Mouse (Mus musculus) urinary bladder, postnatal 10 days (tissue): ENCODE measurements around the gene F12.
"Not testable (repeated sequence)": the region's sequence is repeated elsewhere in the genome, so short reads cannot be mapped to it uniquely, and the experiment has no call there.

Source experiments
- DNase-seq: peaks from one replicate; pipeline ENCODE4 v3.0.0; 2022; ENCODE audit warnings: low spot score

F12 gene

GRCm38 (mm10) chr13:55449679-55450441 is 23.3 kb upstream of the F12 start:
- no peak for DNase-seq

- no peak for DNase-seq
These were observed 22.6 kb upstream of the F12 start for GRCm38 (mm10) chr13:55449205-55449604.

- DNase-seq, result no peak
These were observed 21.5 kb upstream of the F12 start for GRCm38 (mm10) chr13:55448131-55448530.

- DNase-seq, result no peak
These were observed 20.9 kb upstream of the F12 start for GRCm38 (mm10) chr13:55447543-55447943.

GRCm38 (mm10) chr13:55446483-55447105 is 20.0 kb upstream of the F12 start:
- no peak for DNase-seq

GRCm38 (mm10) chr13:55445361-55446091 is 18.9 kb upstream of the F12 start:
- no peak for DNase-seq

GRCm38 (mm10) chr13:55444937-55445315 is 18.3 kb upstream of the F12 start, which contains the start of gene Grk6:
Grk6 (plus strand) TSS chr13:55445072.
- peak; percentile 97 for DNase-seq

- DNase-seq, result no peak
These were observed 17.8 kb upstream of the F12 start for GRCm38 (mm10) chr13:55444286-55444936.

GRCm38 (mm10) chr13:55443799-55444285 is 17.2 kb upstream of the F12 start:
- DNase-seq, result no peak

GRCm38 (mm10) chr13:55437111-55437629 is 10.6 kb upstream of the F12 start:
- DNase-seq, result not testable (repeated sequence)

GRCm38 (mm10) chr13:55431889-55432685 is 5.5 kb upstream of the F12 start:
- no peak for DNase-seq

GRCm38 (mm10) chr13:55430566-55430965 is 4.0 kb upstream of the F12 start:
- DNase-seq, result no peak

GRCm38 (mm10) chr13:55429226-55429888 is 2.8 kb upstream of the F12 start:
- no peak for DNase-seq

- DNase-seq, result no peak
These were observed 5.4 kb downstream of the F12 start for GRCm38 (mm10) chr13:55420933-55421800.

- no peak for DNase-seq
These were observed 6.3 kb downstream of the F12 start for GRCm38 (mm10) chr13:55420018-55420932.

- no peak for DNase-seq
These were observed 7.5 kb downstream of the F12 start for GRCm38 (mm10) chr13:55419142-55419541.

GRCm38 (mm10) chr13:55418004-55418403 is 8.6 kb downstream of the F12 start:
- peak; percentile 68 for DNase-seq

GRCm38 (mm10) chr13:55414743-55415380 is 11.7 kb downstream of the F12 start, which contains the start of gene Pfn3:
Pfn3 (minus strand) TSS chr13:55415232.
- no peak for DNase-seq
